Mouse (Mus musculus): ENCODE results near the gene Sh3bgr. TPM values are rescaled to one million over a fixed set of nuclear protein-coding genes. Genes with fewer than 3 reads are reported as not detected.

Gene Sh3bgr
- polyA plus RNA-seq, 1 experiment = 10.3 TPM

DNA sequence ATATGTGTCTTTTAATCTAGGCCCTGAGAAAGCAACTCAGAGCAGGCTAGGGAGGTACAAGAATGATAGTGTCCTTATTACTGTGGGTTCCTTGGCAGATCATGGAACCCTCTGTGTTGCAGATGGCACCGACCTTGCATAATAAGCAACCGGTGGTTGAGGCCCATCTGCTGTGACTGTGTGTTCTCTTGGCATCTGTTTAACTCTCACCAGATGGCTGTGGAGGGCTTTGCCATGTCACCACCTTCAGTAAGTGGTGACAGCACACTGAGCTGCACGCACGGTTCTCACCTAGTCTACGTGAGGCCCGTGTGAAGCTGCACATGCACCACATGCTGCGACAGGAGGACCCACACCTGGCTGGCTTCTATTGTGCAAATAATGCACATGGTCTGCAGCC is 49.4 kb downstream of the Sh3bgr start:
- no peaks in the 10 kb centered on the region for H3K36me3 ChIP-seq (ENCODE audit: control insufficient read depth, insufficient read depth)
- H3K4me3 ChIP-seq (ENCODE audit: insufficient read depth, poor library complexity, severe bottlenecking) = no peak overlapping the region
- H3K79me2 ChIP-seq (ENCODE audit: control insufficient read depth, insufficient read depth) = no peaks in the 10 kb centered on the region
- TF ChIP-seq USF1 (IDR thresholded peaks at IDR 0.05; ENCODE audit: low read depth) (no peak), MYOD1 (IDR thresholded peaks at IDR 0.05; ENCODE audit: control insufficient read depth, insufficient read length, low read depth) (no peak), CEBPB (IDR thresholded peaks at IDR 0.05; ENCODE audit: low read depth) (no peak), CTCF (IDR thresholded peaks at IDR 0.05; ENCODE audit: control insufficient read depth, insufficient read depth, insufficient read length) (no peak), FOSL1 (IDR thresholded peaks at IDR 0.05; ENCODE audit: insufficient read depth, low read length, poor library complexity, severe bottlenecking) (no peak), MYOG (IDR thresholded peaks at IDR 0.05; ENCODE audit: control insufficient read depth, extremely low read depth, insufficient read length) (no peak), MAX (IDR thresholded peaks at IDR 0.05) (no peak)
- no peak overlapping the region for H3ac ChIP-seq (ENCODE audit: control insufficient read depth, insufficient read length, low read depth)
- H3K27me3 ChIP-seq (ENCODE audit: control insufficient read depth, insufficient read depth, insufficient read length) = no peaks in the 10 kb centered on the region
- H3K79me3 ChIP-seq (ENCODE audit: low read depth) = no peaks in the 10 kb centered on the region

- no peaks in the 10 kb centered on the region for H3K79me2 ChIP-seq (ENCODE audit: control insufficient read depth, insufficient read depth)
- H3K4me3 ChIP-seq (ENCODE audit: insufficient read depth, poor library complexity, severe bottlenecking) = no peak overlapping the region
- H3K27me3 ChIP-seq (ENCODE audit: control insufficient read depth, insufficient read depth, insufficient read length) = no peaks in the 10 kb centered on the region
- H3ac ChIP-seq (ENCODE audit: control insufficient read depth, insufficient read length, low read depth) = no peak overlapping the region
- no peaks in the 10 kb centered on the region for H3K36me3 ChIP-seq (ENCODE audit: control insufficient read depth, insufficient read depth)
- H3K79me3 ChIP-seq (ENCODE audit: low read depth) = no peaks in the 10 kb centered on the region
- TF ChIP-seq MAX (IDR thresholded peaks at IDR 0.05) = no peak
- TF ChIP-seq CTCF (IDR thresholded peaks at IDR 0.05; ENCODE audit: control insufficient read depth, insufficient read depth, insufficient read length) = no peak
- no peak for TF ChIP-seq FOSL1 (IDR thresholded peaks at IDR 0.05; ENCODE audit: insufficient read depth, low read length, poor library complexity, severe bottlenecking)
- no peak for TF ChIP-seq USF1 (IDR thresholded peaks at IDR 0.05; ENCODE audit: low read depth)
- no peak for TF ChIP-seq CEBPB (IDR thresholded peaks at IDR 0.05; ENCODE audit: low read depth)
- TF ChIP-seq MYOG (IDR thresholded peaks at IDR 0.05; ENCODE audit: control insufficient read depth, extremely low read depth, insufficient read length) = no peak
- TF ChIP-seq MYOD1 (IDR thresholded peaks at IDR 0.05; ENCODE audit: control insufficient read depth, insufficient read length, low read depth) = no peak
Observed at GRCm38 (mm10) chr16:96252146-96252545, 51.9 kb downstream of the Sh3bgr start.

DNA sequence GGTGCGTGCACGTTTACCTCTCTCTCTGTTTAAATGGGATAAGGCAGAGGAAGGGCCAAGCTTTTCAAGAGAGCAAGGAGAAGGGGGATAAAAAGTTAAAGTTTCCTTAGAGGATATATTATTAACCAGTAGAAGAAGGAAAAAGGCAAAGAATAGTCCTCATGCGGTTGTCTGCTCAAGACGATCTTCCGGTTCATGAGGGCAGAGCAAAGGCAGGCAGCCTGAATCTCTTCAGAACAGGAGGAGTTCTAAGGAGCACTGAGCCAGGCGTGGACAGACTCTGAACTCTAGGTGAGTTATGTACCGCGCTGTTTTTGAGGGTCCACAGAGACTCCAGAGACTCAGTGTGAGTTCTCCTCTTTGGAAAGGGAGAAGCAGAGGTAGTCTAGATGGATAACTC is 58.2 kb downstream of the Sh3bgr start:
- TF ChIP-seq USF1 (IDR thresholded peaks at IDR 0.05; ENCODE audit: low read depth) (no peak), MYOD1 (IDR thresholded peaks at IDR 0.05; ENCODE audit: control insufficient read depth, insufficient read length, low read depth) (no peak), MYOG (IDR thresholded peaks at IDR 0.05; ENCODE audit: control insufficient read depth, extremely low read depth, insufficient read length) (no peak), FOSL1 (IDR thresholded peaks at IDR 0.05; ENCODE audit: insufficient read depth, low read length, poor library complexity, severe bottlenecking) (no peak), MAX (IDR thresholded peaks at IDR 0.05) (no peak), CEBPB (IDR thresholded peaks at IDR 0.05; ENCODE audit: low read depth) (no peak), CTCF (IDR thresholded peaks at IDR 0.05; ENCODE audit: control insufficient read depth, insufficient read depth, insufficient read length) (no peak)
- H3K4me3 ChIP-seq (ENCODE audit: insufficient read depth, poor library complexity, severe bottlenecking) = no peak overlapping the region

DNA sequence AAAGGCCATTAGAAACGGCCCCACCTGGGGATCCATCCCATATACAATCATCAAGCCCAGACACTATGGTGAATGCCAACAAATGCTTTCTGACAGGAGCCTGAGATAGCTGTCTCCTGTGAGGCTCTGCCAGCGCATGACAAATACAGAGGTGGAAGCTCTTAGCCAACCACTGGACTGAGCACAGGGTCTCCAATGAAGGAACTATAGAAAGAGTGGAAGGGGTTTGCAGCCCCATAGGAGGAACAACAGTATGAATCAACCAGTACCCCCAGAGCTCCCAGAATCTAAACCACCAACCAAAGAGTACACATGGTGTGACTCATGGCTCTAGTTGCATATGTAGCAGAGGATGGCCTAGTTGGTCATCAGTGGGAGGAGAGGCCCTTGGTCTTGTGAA is 71.5 kb downstream of the Sh3bgr start:
- Histone ChIP-seq H3K79me2 (ENCODE audit: control insufficient read depth, insufficient read depth) (no peaks in the 10 kb centered on the region), H3K36me3 (ENCODE audit: control insufficient read depth, insufficient read depth) (no peaks in the 10 kb centered on the region), H3ac (ENCODE audit: control insufficient read depth, insufficient read length, low read depth) (no peak overlapping the region), H3K79me3 (ENCODE audit: low read depth) (no peaks in the 10 kb centered on the region), H3K4me3 (ENCODE audit: insufficient read depth, poor library complexity, severe bottlenecking) (no peak overlapping the region), H3K27me3 (ENCODE audit: control insufficient read depth, insufficient read depth, insufficient read length) (peaks cover 11% of the 10 kb centered on the region)
- no peak for TF ChIP-seq CEBPB (IDR thresholded peaks at IDR 0.05; ENCODE audit: low read depth)
- no peak for TF ChIP-seq CTCF (IDR thresholded peaks at IDR 0.05; ENCODE audit: control insufficient read depth, insufficient read depth, insufficient read length)
- no peak for TF ChIP-seq MYOG (IDR thresholded peaks at IDR 0.05; ENCODE audit: control insufficient read depth, extremely low read depth, insufficient read length)
- no peak for TF ChIP-seq FOSL1 (IDR thresholded peaks at IDR 0.05; ENCODE audit: insufficient read depth, low read length, poor library complexity, severe bottlenecking)
- TF ChIP-seq MYOD1 (IDR thresholded peaks at IDR 0.05; ENCODE audit: control insufficient read depth, insufficient read length, low read depth) = no peak
- TF ChIP-seq MAX (IDR thresholded peaks at IDR 0.05) = no peak
- no peak for TF ChIP-seq USF1 (IDR thresholded peaks at IDR 0.05; ENCODE audit: low read depth)

More for the DNA sequence above, 58.2 kb downstream of the Sh3bgr start:
- Histone ChIP-seq H3K27me3 (ENCODE audit: control insufficient read depth, insufficient read depth, insufficient read length) (peaks cover 5% of the 10 kb centered on the region), H3ac (ENCODE audit: control insufficient read depth, insufficient read length, low read depth) (no peak overlapping the region), H3K36me3 (ENCODE audit: control insufficient read depth, insufficient read depth) (no peaks in the 10 kb centered on the region), H3K79me2 (ENCODE audit: control insufficient read depth, insufficient read depth) (no peaks in the 10 kb centered on the region), H3K79me3 (ENCODE audit: low read depth) (no peaks in the 10 kb centered on the region)

- H3K79me2 ChIP-seq (ENCODE audit: control insufficient read depth, insufficient read depth) = no peaks in the 10 kb centered on the region
- TF ChIP-seq CTCF (IDR thresholded peaks at IDR 0.05; ENCODE audit: control insufficient read depth, insufficient read depth, insufficient read length) = no peak
- no peak for TF ChIP-seq MYOD1 (IDR thresholded peaks at IDR 0.05; ENCODE audit: control insufficient read depth, insufficient read length, low read depth)
- TF ChIP-seq MAX (IDR thresholded peaks at IDR 0.05) = no peak
- no peak for TF ChIP-seq MYOG (IDR thresholded peaks at IDR 0.05; ENCODE audit: control insufficient read depth, extremely low read depth, insufficient read length)
- TF ChIP-seq FOSL1 (IDR thresholded peaks at IDR 0.05; ENCODE audit: insufficient read depth, low read length, poor library complexity, severe bottlenecking) = no peak
- no peak for TF ChIP-seq USF1 (IDR thresholded peaks at IDR 0.05; ENCODE audit: low read depth)
- no peak for TF ChIP-seq CEBPB (IDR thresholded peaks at IDR 0.05; ENCODE audit: low read depth)
- peaks cover 18% of the 10 kb centered on the region for H3K27me3 ChIP-seq (ENCODE audit: control insufficient read depth, insufficient read depth, insufficient read length)
- no peaks in the 10 kb centered on the region for H3K79me3 ChIP-seq (ENCODE audit: low read depth)
- no peak overlapping the region for H3K4me3 ChIP-seq (ENCODE audit: insufficient read depth, poor library complexity, severe bottlenecking)
- no peak overlapping the region for H3ac ChIP-seq (ENCODE audit: control insufficient read depth, insufficient read length, low read depth)
- H3K36me3 ChIP-seq (ENCODE audit: control insufficient read depth, insufficient read depth) = no peaks in the 10 kb centered on the region
Observed at GRCm38 (mm10) chr16:96272929-96273619, 72.8 kb downstream of the Sh3bgr start.

Measured in C2C12 (cell line).